Mouse (Mus musculus) heart, postnatal 4 days (tissue): ENCODE results near the gene Rundc1. TPM values are rescaled to one million over a fixed set of nuclear protein-coding genes. Genes with fewer than 3 reads are reported as not detected.
"Not testable (repeated sequence)": the region's sequence is repeated elsewhere in the genome, so short reads cannot be mapped to it uniquely, and the experiment has no call there.

ENCODE experiments used
- DNase-seq: peaks from one replicate; pipeline ENCODE4 v3.0.0; 2021
- microRNA-seq, 2 experiments: library from miRNA; unstranded; fragments of <30 nt; microRNA quantifications; one replicate each; pipeline ENCODE4 v1.2.0; 2021 to 2022
- total RNA-seq, 2 experiments: library from RNA; stranded (reverse); gene quantifications; 2 replicates each; pipeline ENCODE4 v1.2.3; 2021

Gene Rundc1
- total RNA-seq, 2 experiments from 2014 or later = 9.0 to 12.4 TPM

DNA sequence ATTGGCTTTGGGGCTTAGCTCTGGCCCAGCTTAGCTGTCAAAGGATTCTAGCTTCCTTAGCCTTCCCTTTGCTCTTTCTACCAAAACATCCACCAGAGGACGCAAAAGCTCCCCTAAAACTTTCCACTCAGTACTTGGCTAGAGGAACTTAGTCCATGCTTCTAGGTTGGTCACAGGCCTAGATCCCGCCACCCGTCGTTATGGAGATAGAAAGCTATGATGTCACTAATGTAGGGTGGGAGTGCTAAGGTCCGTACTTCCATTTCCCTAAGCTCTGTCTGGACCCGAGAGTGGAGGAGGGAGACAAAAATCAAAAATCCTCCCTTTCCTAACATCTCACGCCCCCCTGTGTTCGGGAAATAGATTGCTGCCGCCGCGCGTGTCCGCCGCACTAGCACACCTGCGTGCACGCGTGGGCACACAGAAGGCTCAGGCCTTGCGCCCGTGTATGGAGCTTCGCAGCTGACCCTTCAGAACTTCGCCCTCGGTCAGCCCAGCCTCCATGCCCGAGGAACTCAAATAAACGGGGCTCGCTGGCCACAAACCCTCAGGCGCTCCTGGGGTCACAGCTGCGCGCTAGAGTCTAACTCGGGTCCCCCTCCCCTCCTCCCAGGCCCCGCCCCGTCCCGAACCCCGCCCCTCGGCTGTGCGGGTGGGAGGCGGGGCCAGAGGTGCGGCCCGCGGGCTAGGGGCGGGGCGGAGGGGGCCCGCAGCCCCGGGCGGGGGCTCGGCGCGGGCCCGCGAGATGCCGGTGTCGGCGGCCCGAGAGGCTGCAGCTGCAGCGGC lies 42.8 kb downstream of the Rundc1 start:
- DNase-seq = peak; percentile 72

DNA sequence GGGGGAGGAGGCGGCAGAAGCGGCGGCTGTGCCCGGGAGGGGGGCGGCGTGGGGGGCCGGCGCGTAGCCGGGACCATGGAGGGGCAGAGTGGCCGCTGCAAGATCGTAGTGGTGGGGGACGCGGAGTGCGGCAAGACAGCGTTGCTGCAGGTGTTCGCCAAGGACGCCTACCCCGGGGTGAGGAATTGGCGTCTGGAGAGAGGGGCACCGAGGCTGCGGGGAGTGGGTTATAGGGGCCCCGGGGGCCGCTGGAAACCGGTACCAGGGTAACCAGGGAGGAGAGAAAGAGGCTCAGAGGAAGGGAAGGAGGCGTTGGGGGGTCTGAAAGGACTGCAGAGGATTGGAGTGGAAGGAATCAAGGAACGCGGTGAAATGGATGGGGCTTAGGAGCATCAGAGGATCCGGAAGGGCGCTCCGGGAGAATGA lies 43.4 kb downstream of the Rundc1 start:
- DNase-seq = no peak

DNA sequence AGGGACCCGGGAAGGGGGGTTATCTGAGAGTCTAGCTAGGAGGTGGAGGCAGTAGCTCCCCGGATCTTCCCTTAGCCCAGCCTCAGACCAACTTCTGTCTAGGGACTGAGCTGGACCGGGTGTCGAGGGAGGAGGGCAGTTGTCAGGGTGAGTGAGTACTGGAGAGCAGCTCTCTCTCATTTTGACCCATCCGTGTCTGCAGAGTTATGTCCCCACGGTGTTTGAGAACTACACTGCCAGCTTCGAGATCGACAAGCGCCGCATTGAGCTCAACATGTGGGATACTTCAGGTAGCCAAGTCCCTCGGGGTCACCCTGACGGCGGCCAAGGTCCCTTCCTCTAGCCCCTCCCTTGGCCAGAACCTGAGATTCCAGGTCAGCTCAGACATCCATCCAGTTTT lies 43.8 kb downstream of the Rundc1 start:
- DNase-seq = no peak

DNA sequence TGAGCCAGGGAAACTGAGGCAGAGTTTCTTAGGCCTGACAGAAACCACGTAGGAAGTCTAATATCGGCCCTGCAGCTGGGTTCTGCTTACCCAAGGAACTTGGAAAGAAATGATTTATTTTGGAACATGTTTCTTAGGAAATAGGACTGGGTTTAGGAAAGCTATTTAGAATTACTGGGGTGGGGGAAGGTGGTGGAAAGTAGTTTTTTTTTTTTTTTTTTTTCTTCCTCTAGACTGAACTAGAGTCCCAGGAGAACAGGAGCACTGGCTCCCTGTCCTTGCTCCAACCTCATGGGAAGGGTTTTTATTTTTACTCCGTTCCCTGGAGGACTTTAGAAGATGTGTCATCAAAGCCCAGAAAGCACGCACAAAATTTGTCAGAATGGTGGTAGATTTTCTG lies 44.3 kb downstream of the Rundc1 start:
- DNase-seq = no peak

DNA sequence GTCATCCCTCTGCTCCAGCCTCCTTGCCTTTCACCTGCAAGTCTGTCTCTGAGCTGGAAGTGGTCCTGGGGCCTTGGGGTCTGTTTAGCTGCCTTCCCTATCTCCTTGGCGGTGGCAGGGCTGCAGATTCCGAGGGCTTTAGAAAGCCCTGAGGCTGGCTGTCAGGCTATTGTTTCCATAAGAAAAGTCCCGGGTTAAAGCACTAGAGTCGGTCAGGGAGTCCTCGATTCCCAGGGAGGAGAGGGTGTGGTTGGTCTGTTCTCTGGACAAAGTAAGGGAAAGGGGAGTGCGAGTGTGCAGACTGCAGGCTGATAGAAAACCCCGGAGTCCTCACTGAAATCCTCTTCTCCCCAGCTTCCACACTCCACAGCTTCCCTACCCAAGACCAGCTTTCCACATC lies 45.3 kb downstream of the Rundc1 start:
- DNase-seq = no peak

DNA sequence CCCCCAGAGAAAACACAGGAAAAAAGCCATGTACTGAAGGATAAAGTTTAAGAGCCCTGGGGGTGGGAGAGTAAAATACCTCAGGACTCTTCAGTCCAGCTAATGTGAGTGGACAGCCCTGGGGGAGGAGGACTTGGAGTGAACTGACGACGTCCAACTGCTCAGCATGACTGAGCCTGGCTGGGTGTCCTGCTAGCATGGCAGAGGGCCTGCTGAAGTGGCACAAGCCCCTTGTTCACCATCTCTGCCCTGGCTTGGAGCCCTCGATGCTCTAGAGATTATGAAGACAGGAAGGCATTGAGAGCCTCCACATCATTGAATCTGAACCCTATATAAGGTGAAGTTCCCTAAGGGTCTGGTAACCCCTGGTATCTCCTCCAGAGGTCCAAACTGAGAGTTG lies 47.0 kb downstream of the Rundc1 start:
- no peak for DNase-seq

DNA sequence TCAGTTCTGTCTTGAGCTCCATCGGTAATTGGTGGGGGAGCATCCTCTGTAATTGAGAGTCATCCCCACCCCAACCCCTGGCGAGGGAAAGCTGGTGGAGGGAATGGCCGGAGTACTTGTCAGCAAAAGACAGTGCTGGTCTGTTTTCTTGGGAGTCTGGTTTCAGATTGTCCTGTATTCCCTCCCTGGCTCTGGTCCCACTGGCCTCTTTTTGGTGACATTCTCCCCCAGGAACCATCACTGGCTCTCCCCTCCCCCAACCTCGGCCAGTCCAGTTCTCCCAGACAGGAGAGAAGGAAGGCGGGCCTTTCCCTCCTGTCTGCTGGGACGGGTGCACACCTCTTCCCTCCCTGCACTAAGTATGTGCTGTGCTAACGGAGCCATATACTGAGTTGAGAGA lies 47.5 kb downstream of the Rundc1 start:
- DNase-seq = no peak

DNA sequence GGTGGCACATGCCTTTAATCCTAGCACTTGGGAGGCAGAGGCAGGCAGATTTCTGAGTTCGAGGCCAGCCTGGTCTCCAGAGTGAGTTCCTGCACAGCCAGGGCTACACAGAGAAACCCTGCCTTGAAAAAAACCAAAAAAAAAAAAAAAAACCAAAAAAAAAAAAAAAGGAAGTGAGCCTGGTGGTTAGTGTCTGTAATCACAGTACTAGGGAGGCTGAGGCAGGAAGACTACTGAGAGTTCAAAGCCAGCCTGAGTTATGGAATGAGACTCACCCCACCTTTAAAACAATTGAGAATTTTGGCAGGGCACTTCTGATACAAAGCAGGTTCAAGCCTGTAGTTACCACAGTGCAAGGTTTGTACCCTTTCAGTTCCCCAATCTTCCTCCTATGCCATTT lies 48.8 kb downstream of the Rundc1 start:
- not testable (repeated sequence) for DNase-seq

DNA sequence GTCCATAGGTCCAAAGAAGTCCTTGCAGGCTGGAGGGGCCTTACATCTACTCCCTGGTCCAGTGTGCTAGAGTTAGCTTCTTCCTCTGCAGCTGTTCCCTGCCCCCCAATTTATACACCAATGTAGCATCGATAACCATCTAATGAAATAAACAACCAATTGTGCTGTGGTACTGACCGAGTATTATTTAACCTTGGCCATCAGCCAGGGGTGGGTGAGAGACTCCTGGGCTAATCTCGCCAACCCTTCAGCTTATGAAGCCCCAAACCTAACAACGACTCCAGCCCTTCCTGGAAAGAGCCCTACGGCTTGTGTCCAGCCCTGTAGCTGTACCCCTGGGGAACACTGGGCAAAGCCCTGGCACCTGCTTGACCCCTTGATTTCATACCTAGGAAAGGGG lies 49.4 kb downstream of the Rundc1 start:
- no peak for DNase-seq

DNA sequence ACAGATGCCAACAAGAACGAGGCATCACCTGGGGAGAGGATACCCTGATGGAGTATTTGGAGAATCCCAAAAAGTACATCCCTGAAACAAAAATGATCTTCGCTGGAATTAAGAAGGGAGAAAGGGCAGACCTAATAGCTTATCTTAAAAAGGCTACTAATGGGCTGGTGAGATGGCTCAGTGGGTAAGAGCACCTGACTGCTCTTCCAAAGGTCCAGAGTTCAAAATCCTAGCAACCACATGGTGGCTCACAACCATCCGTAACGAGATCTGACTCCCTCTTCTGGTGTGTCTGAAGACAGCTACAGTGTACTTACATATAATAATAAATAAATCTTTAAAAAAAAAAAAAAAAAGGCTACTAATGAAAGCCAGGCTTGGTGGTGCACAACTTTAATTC lies 51.5 kb downstream of the Rundc1 start:
- DNase-seq = not testable (repeated sequence)

DNA sequence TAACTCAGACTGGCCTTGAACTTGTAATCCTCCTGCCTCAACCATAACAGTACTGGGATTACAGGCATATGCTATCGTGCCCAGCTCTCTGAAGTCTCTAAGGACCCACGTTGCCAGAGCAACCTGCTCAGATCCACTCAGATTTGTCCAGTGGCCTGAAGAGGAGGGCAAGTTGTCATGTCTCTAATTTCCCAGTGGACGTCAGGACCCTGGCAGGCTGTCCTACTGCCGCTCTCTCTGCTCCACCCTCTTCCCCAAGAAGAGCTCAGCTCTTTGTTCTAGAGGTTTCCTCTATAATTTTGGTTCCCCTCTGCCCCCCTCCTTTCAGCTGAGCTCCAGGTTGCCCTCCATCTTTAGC lies 52.3 kb downstream of the Rundc1 start:
- no peak for DNase-seq

DNA sequence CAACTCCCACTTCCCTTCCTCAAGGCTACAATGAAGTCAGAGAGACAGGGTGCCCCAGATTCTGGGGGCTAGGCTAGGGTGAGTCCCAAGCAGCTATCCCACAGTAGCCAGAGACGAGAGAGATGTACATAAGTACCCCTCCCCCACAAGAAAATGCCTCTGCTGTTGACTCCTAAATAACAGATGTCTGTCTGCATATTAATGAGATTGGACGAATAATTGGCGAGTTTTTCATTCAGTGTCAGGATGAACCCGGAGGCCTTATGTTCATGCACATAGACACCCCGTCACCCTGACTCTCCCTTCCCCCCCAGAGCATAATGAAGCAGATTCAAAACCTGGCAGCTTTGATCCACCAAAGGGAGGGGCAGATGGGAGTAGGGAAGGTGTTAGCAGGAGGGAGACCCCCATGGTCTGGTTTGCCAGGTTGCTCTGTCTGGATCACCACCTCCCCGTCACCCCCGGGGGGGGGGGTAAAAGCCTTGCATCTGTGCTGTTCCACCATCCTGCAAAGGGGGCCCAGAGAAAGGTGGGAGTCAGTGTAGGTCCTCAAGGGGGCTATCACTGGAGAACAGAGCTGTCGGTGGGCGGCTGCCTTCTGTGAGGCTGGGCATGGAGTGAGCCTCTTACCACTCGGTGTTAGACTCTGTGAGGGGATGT lies 52.8 kb downstream of the Rundc1 start:
- DNase-seq = no peak

DNA sequence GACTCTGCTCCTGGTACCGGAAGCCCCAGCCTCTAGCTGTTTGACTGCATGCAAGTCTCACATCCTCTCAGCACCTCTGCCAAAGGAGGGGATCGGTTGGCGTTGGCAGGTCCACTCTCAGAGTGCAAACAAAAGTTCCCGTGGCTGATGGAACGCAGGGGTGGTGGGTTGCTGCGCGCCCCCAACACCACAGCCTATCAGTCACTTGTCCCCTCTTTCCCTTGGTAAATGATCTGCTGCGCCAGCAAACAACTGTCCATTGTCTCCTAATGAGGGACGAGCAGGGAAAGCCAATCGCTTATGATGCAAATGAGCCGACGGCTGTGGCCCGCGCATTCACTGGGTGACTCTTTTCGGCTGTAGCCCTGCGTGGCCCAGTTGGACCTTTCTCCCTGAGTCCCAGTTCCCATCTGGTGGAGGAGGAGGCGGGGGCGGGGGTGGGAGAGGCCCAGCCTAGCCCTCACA lies 54.3 kb downstream of the Rundc1 start:
- DNase-seq = no peak

DNA sequence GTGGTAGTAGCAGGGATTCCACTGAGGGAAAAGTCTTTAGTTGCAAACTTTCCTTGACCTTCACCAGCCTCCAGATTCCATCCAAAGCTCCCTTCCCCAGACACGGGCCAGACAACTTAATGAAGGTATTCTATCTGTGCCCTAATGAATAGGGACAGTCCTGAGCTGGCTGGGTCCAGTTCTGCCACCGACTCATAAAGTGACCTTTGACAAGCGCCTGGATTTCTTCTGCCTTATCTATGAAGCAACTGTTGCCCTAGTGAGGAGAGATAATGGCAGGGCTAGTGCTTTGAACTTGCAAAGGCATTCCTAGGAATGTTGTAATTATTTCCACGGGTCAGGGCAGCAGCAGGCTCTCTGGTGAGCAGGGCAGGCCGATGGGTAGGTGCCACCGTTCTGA lies 56.0 kb downstream of the Rundc1 start:
- no peak for DNase-seq

DNA sequence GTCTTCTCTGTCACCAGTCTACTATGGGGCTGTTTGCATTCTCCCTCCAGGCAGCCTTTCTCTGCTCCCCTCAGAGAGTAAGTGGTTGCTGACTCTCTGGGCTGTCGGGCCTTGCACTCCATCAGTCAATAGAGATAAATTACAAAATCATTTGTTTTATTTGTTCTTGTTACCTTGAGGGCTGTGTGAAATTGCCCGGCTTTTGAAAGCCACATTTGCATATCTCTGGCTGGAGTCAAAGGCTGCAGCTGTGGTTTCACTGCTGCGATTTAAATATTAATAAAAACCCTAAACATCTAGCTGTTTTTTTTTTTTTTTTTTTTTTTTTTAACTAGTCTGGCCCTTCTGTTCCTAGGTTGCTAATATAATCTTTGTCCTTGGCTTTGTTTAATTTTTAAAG lies 58.9 kb downstream of the Rundc1 start:
- no peak for DNase-seq

DNA sequence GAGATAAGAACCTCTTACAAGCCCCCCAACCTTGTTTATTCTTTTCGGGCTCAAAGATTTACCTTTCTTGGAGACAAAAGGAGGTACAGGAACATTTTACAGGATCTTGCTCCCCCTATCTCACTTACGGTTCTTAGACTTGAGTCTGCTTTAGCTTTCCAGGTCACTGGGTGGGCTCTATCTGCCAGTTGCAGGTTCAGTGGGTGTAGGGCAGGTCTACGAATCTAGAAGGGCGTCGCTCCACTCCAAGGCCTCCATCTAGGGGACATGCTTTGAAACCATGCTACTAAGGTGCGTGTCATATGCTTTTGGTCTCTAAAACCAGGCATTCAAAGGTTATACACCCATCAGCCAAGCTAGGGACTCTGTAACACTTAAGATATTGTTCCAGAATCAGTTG lies 59.4 kb downstream of the Rundc1 start:
- no peak for DNase-seq

DNA sequence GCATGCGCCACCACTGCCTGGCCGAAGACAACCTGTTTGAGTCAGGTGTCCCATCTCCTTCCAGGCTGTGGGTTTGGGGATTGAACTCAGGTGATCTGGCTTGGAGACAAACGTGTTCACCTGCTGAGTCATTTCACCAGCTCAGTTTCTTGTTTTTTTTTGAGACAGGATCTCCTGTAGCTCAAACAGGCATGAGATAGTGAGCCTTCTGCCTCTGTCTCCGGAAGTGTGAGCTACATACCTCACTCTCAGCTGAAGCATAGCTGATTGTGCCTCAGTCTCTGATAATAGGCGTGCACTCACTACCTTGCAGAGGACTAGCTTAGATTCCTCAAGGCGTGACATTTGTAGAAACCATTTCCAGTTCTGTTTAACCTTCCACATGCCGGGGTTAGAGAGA lies 59.9 kb downstream of the Rundc1 start:
- DNase-seq = no peak

Small RNAs within 50 kb of the gene (microRNA-seq; reads per million reads assigned to microRNA genes)
- 4.7 to 5.2 reads per million in 2 experiments for gene Mir6929

Other genes starting within 250 kb of the Rundc1 start
- not detected for gene Ccr10, start 249.6 kb upstream of the Rundc1 start, total RNA-seq
- 10 to 100 TPM; 14.7 to 15.0 TPM for gene Ezh1, start 198.6 kb upstream of the Rundc1 start, total RNA-seq
- 100 to 1,000 TPM; 122 to 134 TPM for gene Ramp2, start 179.1 kb upstream of the Rundc1 start, total RNA-seq
- 10 to 100 TPM; 87.6 to 88.7 TPM for gene Vps25, start 171.4 kb upstream of the Rundc1 start, total RNA-seq
- 1 to 10 TPM; 4.5 to 7.2 TPM for gene Wnk4, start 164.5 kb upstream of the Rundc1 start, total RNA-seq
- under 1 TPM; 0.41 to 0.47 TPM for gene Cntd1, start 146.1 kb upstream of the Rundc1 start, total RNA-seq
- gene Coa3, start 146.0 kb upstream of the Rundc1 start, total RNA-seq = 10 to 100 TPM; 86.3 to 90.1 TPM
- 100 to 1,000 TPM; 103 to 106 TPM for gene Becn1, start 122.8 kb upstream of the Rundc1 start, total RNA-seq
- 100 to 1,000 TPM in 1 of 2 experiments, 10 to 100 TPM in 1; 88.7 to 103 TPM for gene Psme3, start 108.9 kb upstream of the Rundc1 start, total RNA-seq
- gene Aoc2, start 100.0 kb upstream of the Rundc1 start, total RNA-seq = 1 to 10 TPM; 2.9 to 3.2 TPM
- 10 to 100 TPM; 29.5 to 31.3 TPM for gene Aoc3, start 94.5 kb upstream of the Rundc1 start, total RNA-seq
- not detected for gene G6pc, start 57.5 kb upstream of the Rundc1 start, total RNA-seq
- 10 to 100 TPM; 25.0 to 27.1 TPM for gene Aarsd1, start 7.5 kb upstream of the Rundc1 start, total RNA-seq
- 1 to 10 TPM; 3.0 to 8.8 TPM for gene Gm27029, start 289 bp upstream of the Rundc1 start, total RNA-seq
- gene Ptges3l, start 248 bp downstream of the Rundc1 start, total RNA-seq = 10 to 100 TPM; 50.6 to 52.8 TPM
- 10 to 100 TPM; 69.0 to 72.5 TPM for gene Rpl27, start 17.2 kb downstream of the Rundc1 start, total RNA-seq
- gene Ifi35, start 23.3 kb downstream of the Rundc1 start, total RNA-seq = 10 to 100 TPM; 12.0 to 13.1 TPM
- gene Rnd2, start 39.9 kb downstream of the Rundc1 start, total RNA-seq = 10 to 100 TPM; 11.5 to 11.7 TPM
- 10 to 100 TPM; 59.5 to 60.4 TPM for gene Vat1, start 41.1 kb downstream of the Rundc1 start, total RNA-seq
- gene Brca1, start 126.9 kb downstream of the Rundc1 start, total RNA-seq = 10 to 100 TPM; 10.6 to 10.9 TPM
- 100 to 1,000 TPM; 116 to 120 TPM for gene Nbr1, start 127.1 kb downstream of the Rundc1 start, total RNA-seq
- 1 to 10 TPM; 7.9 TPM for gene Tmem106a, start 157.2 kb downstream of the Rundc1 start, total RNA-seq
- gene Gm11634, start 174.2 kb downstream of the Rundc1 start, total RNA-seq = not detected
- gene Rdm1, start 202.1 kb downstream of the Rundc1 start, total RNA-seq = 10 to 100 TPM; 29.2 to 35.0 TPM
- gene Arl4d, start 240.5 kb downstream of the Rundc1 start, total RNA-seq = 10 to 100 TPM; 17.9 to 20.5 TPM